Mouse (Mus musculus) ES-Bruce4 (cell line): Measurements from ENCODE around the gene Psme2.

Source experiments
- CTCF ChIP-seq: IDR thresholded peaks from one replicate; pipeline ENCODE4 v1.8.1; 2011; ENCODE audit warnings: low read depth, low read length
- POLR2A ChIP-seq: IDR thresholded peaks from one replicate; pipeline ENCODE4 v1.8.1; 2011; ENCODE audit warnings: low read length; ENCODE audit not compliant: insufficient read depth

DNA sequence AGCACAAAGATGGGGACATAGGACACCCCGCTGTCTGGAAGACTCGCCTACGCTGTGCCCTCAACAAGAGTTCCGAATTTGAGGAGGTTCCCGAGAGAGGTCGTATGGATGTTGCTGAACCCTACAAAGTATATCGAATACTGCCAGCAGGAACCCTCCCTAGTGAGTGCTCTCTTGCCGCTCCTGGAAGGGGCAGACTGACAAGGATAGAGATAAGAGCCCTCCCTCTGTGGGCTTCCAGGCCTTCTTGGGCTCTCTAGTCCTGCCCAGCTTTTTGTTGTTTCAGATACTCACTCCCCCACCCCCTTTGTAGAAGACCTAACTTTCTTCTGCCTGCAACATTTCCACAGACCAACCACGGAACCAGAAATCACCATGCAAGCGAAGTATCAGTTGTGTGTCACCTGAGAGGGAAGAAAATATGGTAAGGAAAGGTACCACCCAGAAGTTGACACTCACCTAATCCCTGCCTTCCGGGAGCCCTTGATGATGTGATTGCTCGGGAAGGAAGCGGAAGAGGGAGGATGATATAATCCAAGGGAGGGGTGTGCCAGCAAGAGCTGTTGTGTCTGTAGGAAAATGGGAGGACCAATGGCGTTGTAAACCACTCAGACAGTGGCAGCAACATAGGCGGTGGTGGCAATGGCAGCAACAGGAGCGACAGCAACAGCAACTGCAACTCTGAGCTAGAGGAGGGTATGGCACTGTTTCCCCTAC lies 15.0 kb upstream of the Psme2 start:
- TF ChIP-seq POLR2A (no peak), CTCF (no peak)
